Mouse (Mus musculus) brain, adult 2 months (tissue): Measurements from ENCODE around the gene Gm21987.
A peak's percentile ranks its signal among the peaks of the same experiment; 100 is the strongest.

ENCODE experiments used
- DNase-seq: peaks from one replicate; pipeline ENCODE4 v3.0.0; 2011; ENCODE audit warnings: low read depth, low spot score

Gene Gm21987

GRCm38 (mm10) chr16:38392126-38392894 lies 45.5 kb downstream of the Gm21987 start:
- peak; percentile 80 for DNase-seq

GRCm38 (mm10) chr16:38394191-38394618 lies 47.4 kb downstream of the Gm21987 start:
- no peak for DNase-seq

- DNase-seq, result no peak
Observed at GRCm38 (mm10) chr16:38395060-38395730, 48.4 kb downstream of the Gm21987 start.

DNA sequence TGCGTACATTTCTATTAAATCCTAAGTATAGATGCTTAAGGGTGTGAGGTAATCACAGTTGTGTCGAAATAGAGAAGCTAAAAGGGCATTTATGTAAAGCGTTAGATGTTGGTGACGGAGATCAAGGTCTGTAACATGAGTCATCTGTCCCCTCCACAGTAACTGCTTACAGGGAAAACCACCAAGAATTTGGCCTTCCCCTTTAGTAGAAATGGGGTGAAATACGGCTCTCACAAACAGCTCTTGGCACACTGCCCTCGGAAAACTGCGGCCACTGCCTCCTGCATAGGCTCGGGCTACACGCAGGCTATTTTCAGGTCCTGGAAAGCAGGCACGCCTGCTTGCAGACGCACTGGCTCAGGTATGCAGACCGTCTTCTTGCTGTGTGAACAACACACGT lies 49.3 kb downstream of the Gm21987 start:
- DNase-seq, result peak; percentile 54

DNA sequence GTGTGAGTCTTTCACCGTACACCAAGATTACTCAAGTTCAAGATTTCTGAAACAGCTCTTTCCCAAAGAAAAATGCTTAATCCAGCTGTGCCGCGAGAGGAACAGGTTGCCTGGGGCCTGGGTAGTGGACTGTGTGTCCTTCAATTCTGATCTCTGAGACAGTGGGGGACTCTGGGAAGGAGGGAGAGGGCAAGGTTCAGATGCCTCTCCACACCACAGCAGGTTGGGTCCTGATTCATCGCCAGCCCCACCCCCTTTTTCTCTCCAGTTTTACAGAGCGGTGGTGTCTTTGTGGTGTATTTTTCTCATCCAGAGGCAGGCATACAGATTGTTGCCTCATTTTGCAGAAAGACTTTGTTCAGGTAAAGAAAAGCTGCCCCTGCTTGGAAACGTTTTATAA lies 51.4 kb downstream of the Gm21987 start:
- DNase-seq, result no peak

- no peak for DNase-seq
Observed at GRCm38 (mm10) chr16:38399076-38399475, 52.2 kb downstream of the Gm21987 start.

DNA sequence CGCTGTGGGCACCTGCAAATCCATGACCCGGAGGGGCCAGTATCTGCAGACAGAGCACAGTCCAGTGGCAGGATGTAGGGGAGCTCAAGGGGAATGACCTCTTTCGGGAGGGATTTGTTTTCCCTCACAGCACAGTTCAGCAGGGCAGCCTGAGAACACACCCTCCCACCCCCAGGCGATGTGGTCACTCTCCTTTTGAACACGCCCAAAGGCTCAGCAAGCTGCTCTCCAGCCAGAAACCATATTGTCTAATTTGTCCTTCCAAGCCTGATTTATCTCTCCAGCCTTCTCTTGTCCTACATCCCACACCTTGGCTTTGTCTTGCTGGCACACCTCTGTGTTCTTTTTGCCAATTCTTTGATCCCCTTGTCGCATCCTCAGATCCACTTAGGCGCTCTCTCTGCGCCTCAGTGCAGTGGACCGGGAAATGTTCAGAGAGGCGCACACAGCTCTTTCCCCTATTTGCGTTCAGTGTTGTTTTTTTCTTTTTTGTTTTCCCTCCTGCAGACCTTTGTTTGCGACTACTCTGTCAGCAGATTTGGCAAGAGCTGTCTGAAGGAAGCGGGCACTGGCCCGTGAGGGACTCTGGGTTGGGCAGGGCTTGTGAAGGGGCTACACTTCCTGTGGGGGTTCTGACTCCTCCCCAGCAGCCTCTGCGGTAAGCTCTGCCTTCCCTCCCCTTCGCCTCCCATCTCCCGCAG lies 52.8 kb downstream of the Gm21987 start:
- peak; percentile 56 for DNase-seq

DNA sequence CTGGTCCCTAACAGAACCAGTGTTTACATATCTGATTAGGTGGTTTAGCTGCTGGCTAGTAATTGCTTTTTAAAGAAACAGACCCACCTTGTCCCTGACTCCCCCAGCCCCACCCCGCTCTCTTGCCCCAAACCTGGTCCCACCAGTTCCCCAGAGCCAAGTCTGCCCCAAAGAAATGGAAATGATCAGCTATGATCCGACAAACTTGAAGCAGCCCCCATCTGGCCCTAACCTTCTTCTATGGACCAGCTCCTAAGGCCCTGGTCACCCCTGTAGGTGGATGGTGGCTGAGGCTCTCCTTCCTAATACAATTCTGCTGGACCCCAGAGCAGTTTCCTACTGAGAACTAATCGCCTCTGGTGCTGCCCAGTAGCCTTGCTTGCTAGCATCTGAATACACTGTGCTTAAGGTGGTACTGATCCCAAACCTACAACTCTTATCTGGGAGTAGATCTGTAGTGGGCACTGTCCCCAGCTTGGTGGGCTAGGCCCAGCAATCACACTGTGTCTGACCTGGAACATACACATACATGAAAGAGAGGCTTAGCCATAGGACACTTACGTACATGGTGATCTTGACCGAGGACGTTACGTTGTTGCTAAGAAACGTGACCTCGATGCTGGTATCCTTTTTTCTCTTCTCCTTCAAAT lies 53.6 kb downstream of the Gm21987 start:
- DNase-seq, result no peak

GRCm38 (mm10) chr16:38401468-38401867 lies 54.6 kb downstream of the Gm21987 start:
- no peak for DNase-seq

DNA sequence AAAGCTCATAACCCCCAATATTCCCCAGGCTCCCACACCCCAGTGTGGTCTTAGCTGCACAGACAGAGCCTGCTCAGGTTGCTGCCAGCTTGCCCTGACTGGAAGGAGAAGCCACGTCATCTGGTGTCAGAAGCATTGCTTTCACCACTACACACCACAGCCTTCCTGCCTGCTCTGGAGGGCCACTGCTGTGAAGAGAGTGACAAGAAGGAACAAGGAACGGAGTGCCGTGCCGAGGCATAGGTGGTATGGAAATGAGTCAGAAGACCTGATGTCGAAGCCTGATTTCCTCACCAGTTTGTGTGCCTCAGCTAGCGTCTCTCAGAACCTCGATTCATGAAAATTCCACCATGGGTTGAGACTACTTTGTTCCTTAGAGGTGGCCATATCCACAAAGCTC lies 56.8 kb downstream of the Gm21987 start:
- no peak for DNase-seq

- no peak for DNase-seq
Observed at GRCm38 (mm10) chr16:38406293-38406692, 59.5 kb downstream of the Gm21987 start.

DNA sequence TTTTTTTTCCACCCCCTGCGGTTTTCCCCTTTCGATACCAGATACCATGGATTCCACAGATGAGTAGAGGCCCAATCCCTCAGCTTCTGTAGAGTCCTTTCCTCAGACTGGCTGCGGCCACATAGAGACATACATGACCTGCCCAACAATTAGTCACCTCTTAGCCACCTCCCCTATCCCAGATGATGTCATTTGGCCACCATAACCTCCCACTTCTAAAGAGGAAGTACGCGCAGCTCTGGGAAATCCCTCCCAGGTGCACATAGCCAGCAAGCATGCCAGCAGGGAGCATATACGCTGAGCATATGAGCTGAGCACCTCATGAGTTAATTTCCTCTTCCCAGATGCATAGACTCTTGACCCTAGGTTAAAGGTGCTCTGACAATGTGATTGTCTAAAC lies 59.9 kb downstream of the Gm21987 start:
- no peak for DNase-seq

DNA sequence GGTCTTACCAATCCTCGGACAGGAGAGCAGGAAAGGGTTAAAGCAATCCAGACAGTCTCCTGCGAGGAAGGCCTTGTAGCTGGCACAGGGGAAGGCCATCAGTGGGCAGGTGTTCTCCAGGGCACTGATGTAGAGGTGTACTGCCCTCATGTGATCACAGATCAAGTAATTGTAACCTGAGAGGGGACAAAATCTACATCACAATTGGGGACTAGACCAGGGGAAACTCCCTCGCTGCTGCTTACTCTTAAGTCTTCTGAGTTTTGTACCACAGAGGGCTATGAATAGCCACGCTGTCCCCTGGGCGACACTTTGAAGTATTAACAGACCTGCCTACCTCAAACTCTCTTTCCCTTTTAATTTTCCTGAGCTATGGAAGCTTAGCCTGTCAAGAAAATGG lies 60.7 kb downstream of the Gm21987 start:
- DNase-seq, result no peak

GRCm38 (mm10) chr16:38408416-38408815 lies 61.6 kb downstream of the Gm21987 start:
- DNase-seq, result no peak
